Mouse (Mus musculus) embryonic fibroblast, embryonic 13.5 days (primary cell): ENCODE measurements around the gene Zdhhc9.
A peak's percentile ranks its signal among the peaks of the same experiment; 100 is the strongest.

Experiments
- CTCF ChIP-seq: IDR thresholded peaks from 2 replicates; pipeline ENCODE4 v1.5.1; 2011; ENCODE audit warnings: mild to moderate bottlenecking, control low read depth, low read length, moderate library complexity, borderline replicate concordance; ENCODE audit not compliant: insufficient read depth
- POLR2A ChIP-seq: IDR thresholded peaks from 2 replicates; pipeline ENCODE4 v1.6.1; 2011; ENCODE audit warnings: low read depth, mild to moderate bottlenecking, control low read depth, low read length, moderate library complexity

GRCm38 (mm10) chrX:48208519-48209185 is at the start of gene Zdhhc9:
- TF ChIP-seq POLR2A (peak; percentile 61), CTCF (no peak)
